ENCODE assay signal across 11 mouse cellular contexts in genomic region chr19:40348175-40348574, GRCm38 (mm10).
DNase-seq lines count a peak whose midpoint lies in the region; ATAC-seq lines count a peak whose summit lies in the region.
"Had no signal": no experiment of that assay in that cellular context is flagged by ENCODE, and none has a peak within 500 bp of the region (broad histone marks: within the 10 kb centered on the region; RNA-seq: fewer than 3 reads in every experiment).

No protein-coding gene starts in this region.

- no peaks in the 10 kb centered on the region for H3K36me3 ChIP-seq in hindbrain, embryonic 10.5 days
- no peaks in the 10 kb centered on the region for H3K36me3 ChIP-seq in hindbrain, embryonic 11.5 days (ENCODE audit: control insufficient read depth, insufficient read depth, low read length)
- H3K36me3 ChIP-seq in forebrain, embryonic 12.5 days (replicated peaks): no peaks in the 10 kb centered on the region; the same call in none of the 2 replicates
- 0 out of 2 replicates have a peak, but pooled peaks cover 14% of the 10 kb centered on the region for H3K36me3 ChIP-seq in midbrain, embryonic 13.5 days

- ATAC-seq in hindbrain, embryonic 11.5 days (ENCODE audit: low FRiP score): no peak
- peak; percentile 74; the same call in 1 of the 2 replicates for ATAC-seq in forebrain, embryonic 12.5 days (ENCODE audit: low FRiP score)
- ATAC-seq in midbrain, embryonic 13.5 days: peak; percentile 83

- 0 out of 2 replicates have a peak overlapping the region, but pooled peaks have one; percentile 50 for H3K27ac ChIP-seq in hindbrain, embryonic 10.5 days
- no peak overlapping the region for H3K27ac ChIP-seq in hindbrain, embryonic 11.5 days (ENCODE audit: low read depth, low read length)
- H3K27ac ChIP-seq in forebrain, embryonic 12.5 days: peak overlapping the region; percentile 67
- peak overlapping the region; percentile 75 for H3K27ac ChIP-seq in midbrain, embryonic 13.5 days
- H3K27ac ChIP-seq: liver, embryonic 13.5 days had no signal

- WGBS in hindbrain, embryonic 10.5 days: 76% methylated on average over 7 of the region's 7 CpGs
- 69% methylated on average over 7 of the region's 7 CpGs for WGBS in hindbrain, embryonic 11.5 days
- 33% methylated on average over 7 of the region's 7 CpGs for WGBS in forebrain, embryonic 12.5 days
- 29% methylated on average over 7 of the region's 7 CpGs for WGBS in midbrain, embryonic 13.5 days

- no peak overlapping the region for H3K4me3 ChIP-seq in hindbrain, embryonic 10.5 days
- no peak overlapping the region for H3K4me3 ChIP-seq in hindbrain, embryonic 11.5 days (ENCODE audit: low read depth, low read length)
- no peak overlapping the region for H3K4me3 ChIP-seq in forebrain, embryonic 12.5 days (replicated peaks)
- H3K4me3 ChIP-seq in midbrain, embryonic 13.5 days (replicated peaks): no peak overlapping the region
- H3K4me3 ChIP-seq: liver, embryonic 13.5 days had no signal

- peaks cover 28% of the 10 kb centered on the region for H3K4me1 ChIP-seq in hindbrain, embryonic 10.5 days (replicated peaks)
- H3K4me1 ChIP-seq in hindbrain, embryonic 11.5 days (replicated peaks; ENCODE audit: control insufficient read depth, insufficient read depth, low read length): 0 out of 2 replicates have a peak, but pooled peaks cover 3% of the 10 kb centered on the region
- peaks cover 36% of the 10 kb centered on the region for H3K4me1 ChIP-seq in forebrain, embryonic 12.5 days
- peaks cover 31% of the 10 kb centered on the region for H3K4me1 ChIP-seq in midbrain, embryonic 13.5 days (replicated peaks)
- H3K4me1 ChIP-seq: liver, embryonic 13.5 days had no signal

- no peaks in the 10 kb centered on the region for H3K27me3 ChIP-seq in hindbrain, embryonic 10.5 days (ENCODE audit: insufficient read depth, poor library complexity, severe bottlenecking)
- H3K27me3 ChIP-seq in hindbrain, embryonic 11.5 days (ENCODE audit: control insufficient read depth, insufficient read depth, low read length): no peaks in the 10 kb centered on the region
- no peaks in the 10 kb centered on the region for H3K27me3 ChIP-seq in forebrain, embryonic 12.5 days
- H3K27me3 ChIP-seq in midbrain, embryonic 13.5 days: no peaks in the 10 kb centered on the region
- H3K27me3 ChIP-seq: liver, embryonic 13.5 days had no signal

- DNase-seq in hindbrain, embryonic 10.5 days (ENCODE audit: low spot score): no peak
- no peak for DNase-seq in hindbrain, embryonic 11.5 days (ENCODE audit: low spot score)
- DNase-seq in cerebellum, adult 11-12 months: peak; percentile 92
- DNase-seq in kidney, postnatal 36 days: no peak
- DNase-seq in gastrocnemius, adult 18-20 months (ENCODE audit: low spot score): no peak
- DNase-seq in kidney, adult 11 months: no peak
- DNase-seq: adrenal gland, adult 8-10 months; kidney, adult 18-20 months; liver, embryonic 13.5 days had no signal

- no peak overlapping the region for H3K9ac ChIP-seq in hindbrain, embryonic 11.5 days (ENCODE audit: low read depth, low read length)
- no peak overlapping the region for H3K9ac ChIP-seq in forebrain, embryonic 12.5 days
- no peak overlapping the region for H3K9ac ChIP-seq in midbrain, embryonic 13.5 days (replicated peaks)
- H3K9ac ChIP-seq: liver, embryonic 13.5 days had no signal

- H3K9me3 ChIP-seq in hindbrain, embryonic 10.5 days: no peaks in the 10 kb centered on the region
- no peaks in the 10 kb centered on the region for H3K9me3 ChIP-seq in hindbrain, embryonic 11.5 days (ENCODE audit: control insufficient read depth, low read length)
- no peaks in the 10 kb centered on the region for H3K9me3 ChIP-seq in forebrain, embryonic 12.5 days
- H3K9me3 ChIP-seq in midbrain, embryonic 13.5 days: no peaks in the 10 kb centered on the region
- H3K9me3 ChIP-seq: liver, embryonic 13.5 days had no signal

- no peak overlapping the region for H3K4me2 ChIP-seq in hindbrain, embryonic 11.5 days (replicated peaks; ENCODE audit: low read depth, low read length)
- H3K4me2 ChIP-seq in forebrain, embryonic 12.5 days: no peak overlapping the region
- H3K4me2 ChIP-seq in midbrain, embryonic 13.5 days (replicated peaks): no peak overlapping the region
- H3K4me2 ChIP-seq: liver, embryonic 13.5 days had no signal
